Mouse (Mus musculus) heart, postnatal 4 days (tissue): Measurements from ENCODE around the gene H2al1d. TPM values are rescaled to one million over a fixed set of nuclear protein-coding genes. Genes with fewer than 3 reads are reported as not detected.

Experiments
- total RNA-seq, 2 experiments: library from RNA; stranded (reverse); gene quantifications; 2 replicates each; pipeline ENCODE4 v1.2.3; 2021

H2al1d gene
- total RNA-seq, 2 experiments from 2014 or later, result not detected

Other genes with a start within 250 kb of the H2al1d start
- gene H2al1a, start 9.6 kb upstream of the H2al1d start, total RNA-seq, result not detected
- not detected for gene H2al1b, start 6.4 kb upstream of the H2al1d start, total RNA-seq
- not detected for gene H2al1c, start 3.2 kb upstream of the H2al1d start, total RNA-seq
- gene H2al1e, start 3.1 kb downstream of the H2al1d start, total RNA-seq, result not detected
- not detected for gene H2al1f, start 6.3 kb downstream of the H2al1d start, total RNA-seq
- not detected for gene H2al1g, start 9.4 kb downstream of the H2al1d start, total RNA-seq
- not detected for gene H2al1h, start 12.7 kb downstream of the H2al1d start, total RNA-seq
- not detected for gene H2al1i, start 15.8 kb downstream of the H2al1d start, total RNA-seq
- not detected for gene H2al1j, start 19.0 kb downstream of the H2al1d start, total RNA-seq